ENCODE assay signal across 10 mouse cellular contexts in genomic region chr12:104863653-104864052, GRCm38 (mm10). TPM values are rescaled to one million over a fixed set of nuclear protein-coding genes. Genes with fewer than 3 reads are reported as not detected.
A peak's percentile ranks its signal among the peaks of the same experiment; 100 is the strongest.
DNase-seq lines count a peak whose midpoint lies in the region; ATAC-seq and TF ChIP-seq lines count a peak whose summit lies in the region.
"Had no signal": no experiment of that assay in that cellular context is flagged by ENCODE, and none has a peak within 500 bp of the region (broad histone marks: within the 10 kb centered on the region; RNA-seq: fewer than 3 reads in every experiment).

No protein-coding gene starts in this region.

- peak overlapping the region; percentile 36 for H3K4me3 ChIP-seq in left cerebral cortex, adult 2 months
- H3K4me3 ChIP-seq in liver, embryonic 15.5 days (replicated peaks), result no peak overlapping the region
- peak overlapping the region; percentile 80 for H3K4me3 ChIP-seq in small intestine, adult 2 months (ENCODE audit: low read depth, low read length)

- peak; percentile 16; the same call in 1 of the 2 replicates for TF ChIP-seq POLR2A in small intestine, adult 2 months (IDR thresholded peaks at IDR 0.05; ENCODE audit: low read depth, low read length)

- H3K9me3 ChIP-seq in liver, embryonic 15.5 days (replicated peaks), result no peaks in the 10 kb centered on the region

- TF ChIP-seq CTCF in left cerebral cortex, adult 2 months (IDR thresholded peaks at IDR 0.05), result no peak
- no peak for TF ChIP-seq CTCF in small intestine, adult 2 months (IDR thresholded peaks at IDR 0.05; ENCODE audit: extremely low read depth, insufficient read length, insufficient replicate concordance, low read depth, low read length)

- no peaks in the 10 kb centered on the region for H3K4me1 ChIP-seq in liver, embryonic 15.5 days (replicated peaks)
- peaks cover 12% of the 10 kb centered on the region for H3K4me1 ChIP-seq in small intestine, adult 2 months (ENCODE audit: control insufficient read depth, insufficient read depth, insufficient read length, low read length)

- peak overlapping the region; percentile 64 for H3K27ac ChIP-seq in left cerebral cortex, adult 2 months
- H3K27ac ChIP-seq in liver, embryonic 15.5 days (replicated peaks), result no peak overlapping the region
- peak overlapping the region; percentile 50; the same call in 1 of the 2 replicates for H3K27ac ChIP-seq in small intestine, adult 2 months (ENCODE audit: insufficient read depth, low read depth, low read length)

- H3K9ac ChIP-seq in liver, embryonic 15.5 days, result no peak overlapping the region

- intact Hi-C loops in left cerebral cortex, adult 2 months (cut with DNase I), result loop anchor here (5.0 kb wide), 1 partner anchor 59 kb away; no protein-coding TSS in a partner anchor

- WGBS in liver, embryonic 15.5 days (ENCODE audit: insufficient replicate concordance), result 42% methylated on average over 7 of the region's 7 CpGs
- WGBS in small intestine, adult 2 months, result 26% methylated on average over 7 of the region's 7 CpGs

- DNase-seq in left cerebral cortex, adult 2 months (ENCODE audit: extremely low spot score in 1 of 2, low spot score in 2 of 2), result no peak
- no peak for DNase-seq in left cerebral cortex, adult 18-20 months (ENCODE audit: low spot score in 2 of 2)
- DNase-seq in kidney, adult 8-10 months, result peak; percentile 89 to 92
- DNase-seq in urinary bladder, postnatal 36 days (ENCODE audit: low spot score in 2 of 2), result no peak
- DNase-seq: adrenal gland, postnatal 25 days; heart, postnatal 10 days had no signal

- no peaks in the 10 kb centered on the region for H3K36me3 ChIP-seq in liver, embryonic 15.5 days (replicated peaks)
- no peaks in the 10 kb centered on the region for H3K36me3 ChIP-seq in small intestine, adult 2 months (ENCODE audit: control insufficient read depth, insufficient read depth, low read length)

- peak overlapping the region; percentile 72 for H3K4me2 ChIP-seq in liver, embryonic 15.5 days

- peaks cover 40% of the 10 kb centered on the region for H3K27me3 ChIP-seq in liver, embryonic 15.5 days
- no peaks in the 10 kb centered on the region for H3K27me3 ChIP-seq in small intestine, adult 2 months (ENCODE audit: control insufficient read depth, insufficient read depth, low read length)

- peak; percentile 48 for ATAC-seq in liver, embryonic 15.5 days (ENCODE audit: insufficient read depth)
- no peak for ATAC-seq in CD4-positive, CD25-positive, alpha-beta regulatory T cell, adult 4 months
- ATAC-seq in erythroid progenitor cell, adult 5-6 weeks (replicated peaks; ENCODE audit: low FRiP score, poor library complexity, severe bottlenecking), result no peak

RNA-seq across cellular contexts. Expression of gene Clmn, which starts 1.2 kb away (rescaled TPM):
- 10 to 100 TPM; 43.1 to 51.7 TPM for total RNA-seq in left cerebral cortex, adult 2 months (2021)
- 10 to 100 TPM; 39.5 to 55.7 TPM for total RNA-seq in left cerebral cortex, adult 18-20 months (2021)
- 0.47 and 0.71 TPM in 2 replicates for polyA plus RNA-seq in liver, embryonic 15.5 days (2015; fragmentation: Nextera tagmentation; extraction: Ambion mirVana)
- 3.0 and 3.4 TPM in 2 replicates for polyA plus RNA-seq in small intestine, adult 2 months (2012; rRNA removed)
- not detected for polyA plus RNA-seq in CD4-positive, CD25-positive, alpha-beta regulatory T cell, adult 4 months (2017; shearing (Covaris generic))
- not detected in 2 replicates for total RNA-seq in erythroid progenitor cell, adult 5-6 weeks (2015; ENCODE audit: low replicate concordance)
- total RNA-seq in erythroid progenitor cell, adult 5-6 weeks (2017; ENCODE audit: low replicate concordance), result not detected in 2 replicates

Comparison
In these comparisons a context has a peak if more than half of its experiments do, and no peak if none do; other contexts are left out.
1. DNase-seq: peak in kidney, adult 8-10 months (2 of 2); none in left cerebral cortex, adult 2 months (0 of 2), left cerebral cortex, adult 18-20 months (0 of 2) and urinary bladder, postnatal 36 days (0 of 2).
2. RNA of gene Clmn, which starts 1.2 kb away (total RNA-seq): 39.5 to 55.7 TPM in left cerebral cortex, adult 18-20 months and 43.1 to 51.7 TPM in left cerebral cortex, adult 2 months; not detected in erythroid progenitor cell, adult 5-6 weeks; every median in the first group is over 10 times any median in the second.